Mouse (Mus musculus): ENCODE data around the gene Barhl2. TPM values are rescaled to one million over a fixed set of nuclear protein-coding genes. Genes with fewer than 3 reads are reported as not detected.

Barhl2 gene
- polyA plus RNA-seq, 1 experiment from 2014 or later, result not detected

DNA sequence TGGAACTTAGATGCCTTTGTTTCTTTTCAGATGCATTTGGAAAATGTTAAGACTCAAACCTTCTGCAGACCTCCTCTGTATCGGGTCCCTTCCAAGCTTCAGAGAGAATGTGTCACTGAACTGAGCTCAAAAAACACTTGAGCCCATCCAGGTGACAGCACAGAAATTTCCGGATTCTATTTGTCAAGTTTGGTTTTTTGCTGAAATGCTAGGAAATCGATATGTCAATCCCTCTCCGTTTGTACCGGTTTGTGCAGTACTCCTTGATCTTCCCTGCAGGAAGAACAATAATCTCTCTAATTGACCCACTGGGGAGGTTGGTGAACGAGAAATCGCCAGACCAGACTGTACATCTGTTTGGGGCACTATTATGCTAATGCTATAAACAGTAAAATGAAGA lies 2.0 kb downstream of the Barhl2 start:
- no peak overlapping the region for H3K4me3 ChIP-seq (ENCODE audit: low read depth, low read length)
- H3K36me3 ChIP-seq (replicated peaks; ENCODE audit: insufficient read depth, low read length), result no peaks in the 10 kb centered on the region
- H3K4me2 ChIP-seq (ENCODE audit: low read depth, low read length), result no peak overlapping the region
- TF ChIP-seq EP300 (IDR thresholded peaks at IDR 0.05; ENCODE audit: low read depth), result no peak
- TF ChIP-seq CTCF (IDR thresholded peaks at IDR 0.05; ENCODE audit: low read depth), result no peak
- H3K27ac ChIP-seq (ENCODE audit: low read depth), result no peak overlapping the region
- peaks cover 96% of the 10 kb centered on the region for H3K27me3 ChIP-seq (ENCODE audit: insufficient read depth, low read length)
- no peak overlapping the region for H3K9ac ChIP-seq (replicated peaks)
- ATAC-seq, result no peak
- peaks cover 6% of the 10 kb centered on the region for H3K4me1 ChIP-seq (ENCODE audit: insufficient read depth)
- no peaks in the 10 kb centered on the region for H3K9me3 ChIP-seq (ENCODE audit: low read length)
- no peak for DNase-seq
- WGBS (ENCODE audit: insufficient replicate concordance), result 5% methylated on average over 7 of the region's 7 CpGs

DNA sequence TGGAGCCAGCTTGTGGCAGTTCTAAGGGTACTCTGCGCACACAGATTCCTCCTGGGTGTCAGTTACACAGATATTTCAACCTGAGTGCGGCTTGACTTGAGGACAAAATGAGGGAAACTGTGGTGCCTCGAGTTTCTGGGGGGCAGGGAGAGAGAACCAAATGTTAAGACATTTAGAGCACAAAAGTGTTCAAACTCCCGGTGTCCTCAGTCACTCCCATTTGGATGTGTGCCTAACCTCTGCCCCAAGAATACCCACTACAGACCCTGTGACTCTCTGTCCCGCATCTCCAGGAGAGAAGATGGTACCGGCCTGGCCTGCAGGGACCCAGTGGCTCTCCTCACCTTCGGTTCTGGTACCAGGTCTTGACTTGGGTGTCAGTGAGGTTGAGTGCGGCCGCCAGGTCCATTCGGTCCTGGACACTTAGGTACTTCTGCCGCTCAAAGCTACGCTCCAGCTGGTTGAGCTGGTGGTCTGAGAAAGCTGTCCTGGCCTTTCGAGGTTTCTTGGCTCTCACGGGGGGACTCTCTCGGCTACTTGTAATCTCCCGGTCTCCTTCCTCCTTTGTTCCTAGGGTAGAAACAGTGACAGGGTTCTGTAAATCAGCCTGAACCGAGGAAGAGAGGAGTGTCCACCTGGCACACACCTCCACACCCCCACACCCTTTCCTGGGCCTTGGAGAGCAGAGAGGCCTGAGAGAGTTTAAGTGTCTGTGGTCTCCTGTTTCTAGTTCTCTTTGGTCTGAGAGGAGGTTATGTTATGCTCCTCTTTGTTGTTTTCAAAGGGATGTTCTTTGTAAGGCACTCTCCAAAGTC lies 2.7 kb downstream of the Barhl2 start:
- no peak for DNase-seq
- no peak overlapping the region for H3K4me3 ChIP-seq (ENCODE audit: low read depth, low read length)

DNA sequence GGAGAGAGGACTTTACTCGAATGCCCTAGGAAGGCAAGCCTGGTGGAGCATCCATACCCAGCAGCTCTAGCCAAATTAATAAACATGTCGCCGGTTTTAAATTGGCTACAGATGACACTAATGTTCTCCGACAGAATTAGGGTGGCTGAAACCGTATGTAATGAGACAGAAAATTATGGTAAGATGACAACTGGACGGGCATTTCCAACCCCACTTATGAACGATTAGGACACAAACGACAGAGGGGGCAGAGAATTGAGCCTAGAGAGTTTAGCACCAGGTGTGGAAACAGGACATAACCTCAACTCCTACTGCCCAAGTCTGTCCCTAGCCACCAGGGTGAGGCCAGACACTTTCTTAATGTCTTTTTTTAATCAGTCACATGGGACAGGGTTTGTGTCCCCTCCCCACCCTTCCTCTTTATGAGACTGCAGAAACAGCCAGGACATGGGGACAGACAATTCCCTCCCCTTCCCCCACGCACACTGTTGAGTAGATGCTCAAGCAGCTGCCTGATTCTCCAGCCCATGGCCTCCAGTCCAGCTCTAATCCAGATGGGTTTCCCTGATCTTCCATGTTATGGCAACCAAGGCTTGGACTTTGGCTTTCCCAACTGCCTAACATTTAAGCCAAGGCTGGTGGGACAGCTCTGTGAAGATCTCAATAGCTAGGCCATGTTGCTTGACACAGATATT lies 3.4 kb downstream of the Barhl2 start:
- Histone ChIP-seq H3K27ac (ENCODE audit: low read depth) (no peak overlapping the region), H3K9ac (replicated peaks) (no peak overlapping the region), H3K27me3 (ENCODE audit: insufficient read depth, low read length) (peaks cover 96% of the 10 kb centered on the region), H3K9me3 (ENCODE audit: low read length) (no peaks in the 10 kb centered on the region), H3K4me2 (ENCODE audit: low read depth, low read length) (no peak overlapping the region), H3K36me3 (replicated peaks; ENCODE audit: insufficient read depth, low read length) (no peaks in the 10 kb centered on the region), H3K4me3 (ENCODE audit: low read depth, low read length) (no peak overlapping the region), H3K4me1 (ENCODE audit: insufficient read depth) (peaks cover 6% of the 10 kb centered on the region)
- ATAC-seq (no peak), DNase-seq (no peak)
- 4% methylated on average over 9 of the region's 9 CpGs for WGBS (ENCODE audit: insufficient replicate concordance)
- TF ChIP-seq CTCF (IDR thresholded peaks at IDR 0.05; ENCODE audit: low read depth), result no peak
- no peak for TF ChIP-seq EP300 (IDR thresholded peaks at IDR 0.05; ENCODE audit: low read depth)

More for the DNA sequence above, 2.7 kb downstream of the Barhl2 start:
- Histone ChIP-seq H3K9ac (replicated peaks) (no peak overlapping the region), H3K27me3 (ENCODE audit: insufficient read depth, low read length) (peaks cover 96% of the 10 kb centered on the region), H3K36me3 (replicated peaks; ENCODE audit: insufficient read depth, low read length) (no peaks in the 10 kb centered on the region), H3K4me1 (ENCODE audit: insufficient read depth) (peaks cover 6% of the 10 kb centered on the region), H3K27ac (ENCODE audit: low read depth) (no peak overlapping the region), H3K9me3 (ENCODE audit: low read length) (no peaks in the 10 kb centered on the region), H3K4me2 (ENCODE audit: low read depth, low read length) (no peak overlapping the region)
- WGBS (ENCODE audit: insufficient replicate concordance), result 4% methylated on average over 17 of the region's 17 CpGs
- ATAC-seq, result no peak
- TF ChIP-seq EP300 (IDR thresholded peaks at IDR 0.05; ENCODE audit: low read depth) (no peak), CTCF (IDR thresholded peaks at IDR 0.05; ENCODE audit: low read depth) (no peak)

DNA sequence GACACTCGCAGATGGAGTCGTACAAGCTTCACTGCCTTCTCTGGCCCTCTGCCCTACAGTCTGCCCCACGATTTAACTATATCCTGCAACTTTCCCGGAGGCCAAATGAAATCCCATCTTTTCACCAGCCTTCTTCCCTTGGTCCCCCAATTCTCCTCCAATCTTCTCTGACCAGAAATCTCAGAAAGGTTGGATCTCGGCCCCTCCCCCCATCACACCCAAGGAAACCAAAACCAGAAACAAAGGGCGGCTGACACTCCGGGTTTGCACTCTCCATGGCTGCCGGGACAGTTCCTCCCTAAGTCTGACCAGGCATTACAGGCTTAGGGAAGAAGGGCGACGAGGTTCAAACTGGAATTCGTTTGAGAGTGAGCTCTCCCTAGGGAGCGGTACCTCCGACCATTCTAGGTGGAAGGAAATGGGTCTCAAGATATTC lies 4.1 kb downstream of the Barhl2 start:
- DNase-seq (no peak), ATAC-seq (no peak)
- H3K9me3 ChIP-seq (ENCODE audit: low read length), result no peaks in the 10 kb centered on the region
- no peaks in the 10 kb centered on the region for H3K36me3 ChIP-seq (replicated peaks; ENCODE audit: insufficient read depth, low read length)
- H3K4me2 ChIP-seq (ENCODE audit: low read depth, low read length), result no peak overlapping the region
- no peak overlapping the region; the same call in 1 of the 2 replicates for H3K4me3 ChIP-seq (ENCODE audit: low read depth, low read length)
- peaks cover 6% of the 10 kb centered on the region for H3K4me1 ChIP-seq (ENCODE audit: insufficient read depth)
- 2% methylated on average over 13 of the region's 13 CpGs for WGBS (ENCODE audit: insufficient replicate concordance)
- H3K9ac ChIP-seq (replicated peaks), result no peak overlapping the region
- TF ChIP-seq EP300 (IDR thresholded peaks at IDR 0.05; ENCODE audit: low read depth), result no peak
- no peak for TF ChIP-seq CTCF (IDR thresholded peaks at IDR 0.05; ENCODE audit: low read depth)
- no peak overlapping the region for H3K27ac ChIP-seq (ENCODE audit: low read depth)
- peaks cover 96% of the 10 kb centered on the region for H3K27me3 ChIP-seq (ENCODE audit: insufficient read depth, low read length)

DNA sequence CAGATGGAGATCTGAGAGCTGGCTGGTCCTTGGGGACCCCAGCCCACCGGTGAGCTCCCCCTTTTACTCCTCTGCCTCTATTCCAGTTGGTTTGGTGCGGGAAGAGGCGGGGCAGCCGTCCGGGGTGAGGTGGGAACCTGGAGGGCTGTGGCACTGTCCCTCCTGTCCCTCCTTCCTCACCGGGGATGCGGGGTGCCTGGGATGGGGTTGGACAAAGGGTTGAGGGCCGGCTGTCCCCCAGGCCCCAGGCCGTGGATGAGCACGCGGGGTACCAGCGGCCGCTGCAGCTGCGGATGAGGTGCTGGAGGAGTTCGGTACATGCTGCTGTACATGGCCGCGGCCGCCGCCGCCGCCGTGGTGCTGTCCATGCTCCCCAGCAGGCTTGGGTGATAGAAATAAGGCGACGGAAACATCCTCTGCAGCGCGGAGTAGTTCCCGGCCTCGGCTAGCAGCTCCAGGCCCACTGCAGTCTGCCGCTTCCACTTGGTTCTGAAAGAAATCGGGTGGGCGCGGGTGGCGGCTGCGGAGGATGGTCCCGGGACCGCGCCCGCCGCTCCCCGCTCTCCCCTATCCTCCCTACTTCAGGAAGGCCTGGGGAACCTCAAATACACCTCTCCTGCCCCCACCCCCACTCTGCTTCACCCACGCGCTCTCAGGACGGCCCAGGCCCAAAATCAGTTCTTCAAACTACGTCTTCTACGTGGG lies 4.6 kb downstream of the Barhl2 start:
- Histone ChIP-seq H3K4me1 (ENCODE audit: insufficient read depth) (peaks cover under 1% of the 10 kb centered on the region), H3K9ac (replicated peaks) (no peak overlapping the region), H3K27ac (ENCODE audit: low read depth) (no peak overlapping the region), H3K4me2 (ENCODE audit: low read depth, low read length) (no peak overlapping the region), H3K4me3 (ENCODE audit: low read depth, low read length) (no peak overlapping the region; the same call in 1 of the 2 replicates), H3K27me3 (ENCODE audit: insufficient read depth, low read length) (peaks cover 97% of the 10 kb centered on the region), H3K9me3 (ENCODE audit: low read length) (no peaks in the 10 kb centered on the region), H3K36me3 (replicated peaks; ENCODE audit: insufficient read depth, low read length) (no peaks in the 10 kb centered on the region)
- no peak for TF ChIP-seq CTCF (IDR thresholded peaks at IDR 0.05; ENCODE audit: low read depth)
- no peak for TF ChIP-seq EP300 (IDR thresholded peaks at IDR 0.05; ENCODE audit: low read depth)
- ATAC-seq, result no peak
- 2% methylated on average over 45 of the region's 45 CpGs for WGBS (ENCODE audit: insufficient replicate concordance)
- no peak for DNase-seq

DNA sequence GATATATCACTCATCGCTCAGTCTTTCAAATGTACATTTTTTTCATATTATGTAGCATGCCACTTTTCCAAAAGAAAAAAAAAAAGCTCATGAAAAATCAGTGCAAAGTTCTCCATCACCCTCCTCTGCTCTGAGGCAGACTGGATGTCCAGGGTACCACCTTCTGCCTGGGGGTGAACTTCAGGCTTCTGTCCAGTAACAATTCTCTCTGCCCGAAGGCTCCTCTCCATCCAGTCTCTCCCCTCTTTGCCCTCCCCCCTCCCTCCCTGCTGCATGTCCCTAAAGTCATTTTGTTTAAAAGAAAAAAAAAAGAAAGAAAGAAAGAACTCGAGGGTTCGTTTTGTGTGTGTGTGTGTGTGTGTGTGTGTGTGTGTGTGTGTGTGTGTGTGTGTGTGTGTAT lies 5.3 kb downstream of the Barhl2 start:
- DNase-seq (no peak), ATAC-seq (no peak)
- Histone ChIP-seq H3K4me3 (ENCODE audit: low read depth, low read length) (no peak overlapping the region), H3K27ac (ENCODE audit: low read depth) (no peak overlapping the region), H3K4me2 (ENCODE audit: low read depth, low read length) (no peak overlapping the region), H3K9me3 (ENCODE audit: low read length) (no peaks in the 10 kb centered on the region), H3K4me1 (ENCODE audit: insufficient read depth) (no peaks in the 10 kb centered on the region; the same call in 1 of the 2 replicates), H3K9ac (replicated peaks) (no peak overlapping the region), H3K27me3 (ENCODE audit: insufficient read depth, low read length) (peaks cover 97% of the 10 kb centered on the region), H3K36me3 (replicated peaks; ENCODE audit: insufficient read depth, low read length) (no peaks in the 10 kb centered on the region)
- TF ChIP-seq EP300 (IDR thresholded peaks at IDR 0.05; ENCODE audit: low read depth) (no peak), CTCF (IDR thresholded peaks at IDR 0.05; ENCODE audit: low read depth) (no peak)
- WGBS (ENCODE audit: insufficient replicate concordance), result 10% methylated on average over 4 of the region's 4 CpGs
